Mouse (Mus musculus) midbrain, postnatal 0 days (tissue): Measurements from ENCODE around the gene Gfm1. TPM values are rescaled to one million over a fixed set of nuclear protein-coding genes. Genes with fewer than 3 reads are reported as not detected.

Experiments
- ATAC-seq: fragments of 200-750 bp; cut with Nextera tagmentation; 2 replicates; pipeline ENCODE4 v1.8.0; 2017; ENCODE audit warnings: moderate number of reproducible peaks, mild to moderate bottlenecking, moderate TSS enrichment, moderate library complexity; ENCODE audit not compliant: low FRiP score
- DNase-seq: peaks from one replicate; pipeline ENCODE4 v3.0.0-alpha.2; 2015; ENCODE audit warnings: low spot score
- H3K27ac ChIP-seq: fragments of 300-500 bp; sonication (generic); 2 replicates; pipeline ENCODE4 v1.5.1; 2014; ENCODE audit warnings: low read depth, mild to moderate bottlenecking, low read length, mixed read lengths
- H3K27me3 ChIP-seq: fragments of 300-500 bp; sonication (generic); 2 replicates; pipeline ENCODE4 v1.6.1; 2014; ENCODE audit warnings: low read length, control low read depth, mixed read lengths; ENCODE audit not compliant: insufficient read depth
- H3K36me3 ChIP-seq: fragments of 300-500 bp; sonication (generic); 2 replicates; pipeline ENCODE4 v1.6.1; 2014; ENCODE audit warnings: low read length, control low read depth, mixed read lengths; ENCODE audit not compliant: insufficient read depth
- H3K4me1 ChIP-seq: fragments of 300-500 bp; sonication (generic); 2 replicates; pipeline ENCODE4 v1.6.1; 2014; ENCODE audit warnings: mild to moderate bottlenecking, control low read depth, antibody characterized with exemption, low read length, mixed read lengths; ENCODE audit not compliant: insufficient read depth
- H3K4me2 ChIP-seq: fragments of 300-500 bp; sonication (generic); 2 replicates; pipeline ENCODE4 v1.6.1; 2014; ENCODE audit warnings: low read depth, mild to moderate bottlenecking, low read length, mixed read lengths; ENCODE audit not compliant: poor library complexity, severe bottlenecking
- H3K4me3 ChIP-seq: fragments of 300-500 bp; sonication (generic); 2 replicates; pipeline ENCODE4 v1.5.1; 2014; ENCODE audit warnings: low read depth, mild to moderate bottlenecking, low read length, moderate library complexity
- H3K9ac ChIP-seq: fragments of 300-500 bp; sonication (generic); replicated peaks from 2 replicates; pipeline ENCODE4 v1.6.1; 2014; ENCODE audit warnings: mild to moderate bottlenecking, low read length, moderate library complexity, mixed read lengths; ENCODE audit not compliant: poor library complexity, severe bottlenecking
- H3K9me3 ChIP-seq: fragments of 300-500 bp; sonication (generic); 2 replicates; pipeline ENCODE4 v1.6.1; 2016; ENCODE audit warnings: low read length, control low read depth
- CTCF ChIP-seq: IDR thresholded peaks from 2 replicates; pipeline ENCODE4 v1.5.1; 2016; ENCODE audit warnings: antibody characterized with exemption, mild to moderate bottlenecking
- WGBS: fragments of 180-500 bp; shearing (Covaris S2); extraction: QIAGEN DNeasy Blood & Tissue Kit; methylation state at CpG from one replicate; pipeline ENCODE4 v1.1.7; 2014; 5-methylcytosine and 5-hydroxymethylcytosine counted together
- polyA plus RNA-seq: library from polyadenylated mRNA; unstranded; fragments of >200 nt; fragmentation: Nextera tagmentation; extraction: Ambion mirVana; gene quantifications from 2 replicates; pipeline ENCODE4 v1.2.1, GENCODE M21; 2015
- total RNA-seq: library from RNA; depleted of rRNA; stranded (reverse); fragments of >200 nt; gene quantifications from 2 replicates; pipeline ENCODE4 v1.2.3, GENCODE M21; 2014; rRNA removed

Gene Gfm1
- total and polyA plus RNA-seq, 2 experiments from 2014 or later = 21.3 to 29.1 TPM

- H3K4me2 ChIP-seq = peak within 1 kb of the TSS; percentile 99
- 2% methylated on average over 32 of the region's 38 CpGs for WGBS
- 0 out of 2 replicates have a peak, but pooled peaks cover 2% of the 10 kb centered on the region for H3K4me1 ChIP-seq
- ATAC-seq (peak; percentile 42), DNase-seq (peak; percentile 4)
- peak within 1 kb of the TSS; percentile 57; the same call in 1 of the 2 replicates for H3K9ac ChIP-seq
- TF ChIP-seq CTCF = peak; percentile 30
- H3K9me3 ChIP-seq = no peaks in the 10 kb centered on the region
- H3K4me3 ChIP-seq = peak within 1 kb of the TSS; percentile 59
- no peaks in the 10 kb centered on the region for H3K36me3 ChIP-seq
- no peak within 1 kb of the TSS for H3K27ac ChIP-seq
- H3K27me3 ChIP-seq = peaks cover 12% of the 10 kb centered on the region; the same call in 1 of the 2 replicates
These were observed 85.4 kb downstream of the Gfm1 start, which contains the start of gene Rarres1 for GRCm38 (mm10) chr3:67515274-67515801. TSS of gene Rarres1 (minus strand) at chr3:67515523.

- H3K27ac ChIP-seq = no peak overlapping the region
- H3K4me1 ChIP-seq = no peaks in the 10 kb centered on the region
- H3K4me2 ChIP-seq = no peak overlapping the region
- no peaks in the 10 kb centered on the region for H3K9me3 ChIP-seq
- 91% methylated on average over 5 of the region's 5 CpGs for WGBS
- H3K36me3 ChIP-seq = no peaks in the 10 kb centered on the region
- H3K4me3 ChIP-seq = no peak overlapping the region
- no peak overlapping the region for H3K9ac ChIP-seq
- H3K27me3 ChIP-seq = peaks cover 4% of the 10 kb centered on the region; the same call in 1 of the 2 replicates
- no peak for TF ChIP-seq CTCF
- ATAC-seq (no peak), DNase-seq (no peak)
These were observed 90.8 kb downstream of the Gfm1 start for GRCm38 (mm10) chr3:67520568-67521143.

GRCm38 (mm10) chr3:67522709-67523108, 92.8 kb downstream of the Gfm1 start:
- DNase-seq (no peak), ATAC-seq (no peak)
- Histone ChIP-seq H3K9me3 (no peaks in the 10 kb centered on the region), H3K9ac (no peak overlapping the region), H3K36me3 (no peaks in the 10 kb centered on the region), H3K27me3 (0 out of 2 replicates have a peak, but pooled peaks cover 4% of the 10 kb centered on the region), H3K4me3 (no peak overlapping the region), H3K4me2 (no peak overlapping the region), H3K4me1 (no peaks in the 10 kb centered on the region), H3K27ac (no peak overlapping the region)
- WGBS = 89% methylated on average over 8 of the region's 8 CpGs
- TF ChIP-seq CTCF = no peak

- no peaks in the 10 kb centered on the region for H3K27me3 ChIP-seq
- no peak for DNase-seq
- H3K9ac ChIP-seq = no peak overlapping the region
- ATAC-seq = no peak
- WGBS = 91% methylated on average over 6 of the region's 6 CpGs
- H3K9me3 ChIP-seq = no peaks in the 10 kb centered on the region
- no peaks in the 10 kb centered on the region for H3K4me1 ChIP-seq
- H3K4me2 ChIP-seq = no peak overlapping the region
- H3K36me3 ChIP-seq = no peaks in the 10 kb centered on the region
- H3K4me3 ChIP-seq = no peak overlapping the region
- no peak for TF ChIP-seq CTCF
- H3K27ac ChIP-seq = no peak overlapping the region
These were observed 94.9 kb downstream of the Gfm1 start for GRCm38 (mm10) chr3:67524768-67525167.

Other genes with a start within 250 kb of the Gfm1 start
- 6.2 and 17.5 TPM in 2 replicates for gene Mlf1, start 56.0 kb upstream of the Gfm1 start, total RNA-seq
- gene Mlf1, start 56.0 kb upstream of the Gfm1 start, polyA plus RNA-seq = 26.0 and 28.8 TPM in 2 replicates
- gene Gm17402, start 54.9 kb upstream of the Gfm1 start, total RNA-seq = not detected in 2 replicates
- not detected in 2 replicates for gene Gm17402, start 54.9 kb upstream of the Gfm1 start, polyA plus RNA-seq
- 74.9 and 84.5 TPM in 2 replicates for gene Lxn, start 33.8 kb downstream of the Gfm1 start, total RNA-seq
- gene Lxn, start 33.8 kb downstream of the Gfm1 start, polyA plus RNA-seq = 189 and 212 TPM in 2 replicates
- 4.2 and 6.1 TPM in 2 replicates for gene Rarres1, start 85.4 kb downstream of the Gfm1 start, total RNA-seq
- 5.9 and 6.3 TPM in 2 replicates for gene Rarres1, start 85.4 kb downstream of the Gfm1 start, polyA plus RNA-seq
- 24.7 and 26.0 TPM in 2 replicates for gene Mfsd1, start 152.6 kb downstream of the Gfm1 start, total RNA-seq
- gene Mfsd1, start 152.6 kb downstream of the Gfm1 start, polyA plus RNA-seq = 25.8 and 27.7 TPM in 2 replicates